Mouse (Mus musculus): ENCODE measurements around the gene Srsy. TPM values are rescaled to one million over a fixed set of nuclear protein-coding genes. Genes with fewer than 3 reads are reported as not detected.
"Not testable (repeated sequence)": the region's sequence is repeated elsewhere in the genome, so short reads cannot be mapped to it uniquely, and the experiment has no call there.

Srsy gene
- not detected in 2 replicates for total RNA-seq (2014; rRNA removed)
- polyA plus RNA-seq (2015; fragmentation: Nextera tagmentation; extraction: Ambion mirVana) = not detected in 2 replicates

- not testable (repeated sequence) for H3K4me1 ChIP-seq (ENCODE audit: insufficient read depth); H3K9me3 ChIP-seq (ENCODE audit: low read length); H3K27ac ChIP-seq (ENCODE audit: low read depth, low read length); H3K4me2 ChIP-seq (ENCODE audit: low read depth); H3K9ac ChIP-seq; DNase-seq; H3K36me3 ChIP-seq (ENCODE audit: insufficient read depth); ATAC-seq; H3K27me3 ChIP-seq (ENCODE audit: insufficient read depth, low read length); H3K4me3 ChIP-seq (ENCODE audit: low read depth, low read length)
- WGBS = no CpG with 5 or more reads among the region's 1 CpGs
Observed at GRCm38 (mm10) chrY:17937230-17937629, at the start of gene Srsy. Gene Srsy, minus strand, starts transcription at chrY:17937330.

Other genes starting within 250 kb of the Srsy start
- not detected in 2 replicates for gene Gm21904, start 91.1 kb downstream of the Srsy start, total RNA-seq (2014; rRNA removed)
- not detected in 2 replicates for gene Gm21904, start 91.1 kb downstream of the Srsy start, polyA plus RNA-seq (2015; fragmentation: Nextera tagmentation; extraction: Ambion mirVana)
- gene Gm20772, start 62.6 kb downstream of the Srsy start, total RNA-seq (2014; rRNA removed) = not detected in 2 replicates
- not detected in 2 replicates for gene Gm20772, start 62.6 kb downstream of the Srsy start, polyA plus RNA-seq (2015; fragmentation: Nextera tagmentation; extraction: Ambion mirVana)
- not detected in 2 replicates for gene Gm20831, start 62.6 kb downstream of the Srsy start, total RNA-seq (2014; rRNA removed)
- not detected in 2 replicates for gene Gm20831, start 62.6 kb downstream of the Srsy start, polyA plus RNA-seq (2015; fragmentation: Nextera tagmentation; extraction: Ambion mirVana)
- not detected in 2 replicates for gene Gm21764, start 124.5 kb upstream of the Srsy start, total RNA-seq (2014; rRNA removed)
- not detected in 2 replicates for gene Gm21764, start 124.5 kb upstream of the Srsy start, polyA plus RNA-seq (2015; fragmentation: Nextera tagmentation; extraction: Ambion mirVana)
- gene Ssty1, start 151.8 kb upstream of the Srsy start, total RNA-seq (2014; rRNA removed) = not detected in 2 replicates
- not detected in 2 replicates for gene Ssty1, start 151.8 kb upstream of the Srsy start, polyA plus RNA-seq (2015; fragmentation: Nextera tagmentation; extraction: Ambion mirVana)